Mouse (Mus musculus) CH12.LX (cell line): ENCODE data around the gene Gm13124. TPM values are rescaled to one million over a fixed set of nuclear protein-coding genes. Genes with fewer than 3 reads are reported as not detected.
"Not testable (repeated sequence)": the region's sequence is repeated elsewhere in the genome, so short reads cannot be mapped to it uniquely, and the experiment has no call there.

Experiments used
- DNase-seq: peaks from one replicate; pipeline ENCODE4 v3.0.0-alpha.2; 2013; ENCODE audit errors: extremely low read depth
- H3K27ac ChIP-seq: 2 replicates; pipeline ENCODE4 v1.5.1; 2012; ENCODE audit warnings: low read depth, mild to moderate bottlenecking, control low read depth, moderate library complexity; ENCODE audit not compliant: insufficient read depth
- H3K27me3 ChIP-seq: replicated peaks from 2 replicates; pipeline ENCODE3; 2012; ENCODE audit warnings: inconsistent platforms
- H3K36me3 ChIP-seq, 2 experiments: replicated peaks in 1 of 2; 2 replicates each; pipeline versions ENCODE3 to v1.6.1; 2012; ENCODE audit warnings: inconsistent platforms in 1 of 2, low read length in 1 of 2, mild to moderate bottlenecking in 1 of 2, mixed read lengths in 1 of 2, moderate library complexity in 1 of 2; ENCODE audit not compliant: control insufficient read depth in 1 of 2, insufficient read depth in 1 of 2
- H3K4me1 ChIP-seq, 2 experiments: 2 replicates each; pipeline ENCODE4 v1.6.1; 2012; ENCODE audit warnings: inconsistent platforms in 1 of 2, moderate library complexity in 1 of 2; ENCODE audit not compliant: insufficient read depth in 2 of 2, control insufficient read depth in 1 of 2
- H3K4me2 ChIP-seq: 2 replicates; pipeline ENCODE4 v1.6.1; 2012; ENCODE audit warnings: low read depth, mild to moderate bottlenecking, control low read depth; ENCODE audit not compliant: poor library complexity, insufficient read depth, severe bottlenecking
- H3K4me3 ChIP-seq, 3 experiments: fragments of 150-350 bp in 1 of 3; sonication (generic) in 1 of 3; replicated peaks in 1 of 3; 2 replicates each; pipeline versions ENCODE3 to v1.5.1; 2011 to 2012; ENCODE audit warnings: low read depth in 2 of 3, low read length in 2 of 3, mild to moderate bottlenecking in 2 of 3, moderate library complexity in 2 of 3, control low read depth in 1 of 3, improper control_type of control experiment in 1 of 3, inconsistent platforms in 1 of 3, mixed read lengths in 1 of 3; ENCODE audit not compliant: poor library complexity in 1 of 3
- H3K79me2 ChIP-seq: replicated peaks from 2 replicates; pipeline ENCODE4 v1.6.1; 2012; ENCODE audit warnings: mild to moderate bottlenecking, moderate library complexity; ENCODE audit not compliant: control insufficient read depth, poor library complexity, insufficient read depth, severe bottlenecking; ENCODE audit errors: extremely low read depth
- H3K9ac ChIP-seq: 2 replicates; pipeline ENCODE4 v1.6.1; 2012; ENCODE audit warnings: low read depth, mild to moderate bottlenecking, control low read depth, moderate library complexity; ENCODE audit not compliant: insufficient read depth
- H3K9me3 ChIP-seq: replicated peaks from 2 replicates; pipeline ENCODE3; 2012; ENCODE audit warnings: low read length, inconsistent platforms, mixed read lengths
- CHD1 ChIP-seq: IDR thresholded peaks from 2 replicates; pipeline ENCODE4 v1.6.1; 2012; ENCODE audit warnings: low read depth, low read length, improper control_type of control experiment, inconsistent platforms
- ELF1 ChIP-seq: IDR thresholded peaks from 2 replicates; pipeline ENCODE4 v1.6.1; 2014; ENCODE audit warnings: low read depth, mild to moderate bottlenecking, inconsistent platforms, low read length, improper control_type of control experiment
- IRF4 ChIP-seq: IDR thresholded peaks from 2 replicates; pipeline ENCODE4 v1.6.1; 2014; ENCODE audit warnings: low read depth, mild to moderate bottlenecking, inconsistent platforms, low read length, improper control_type of control experiment
- MXI1 ChIP-seq: IDR thresholded peaks from 2 replicates; pipeline ENCODE4 v1.6.1; 2011; ENCODE audit warnings: mild to moderate bottlenecking, low read depth, low read length, improper control_type of control experiment
- NELFE ChIP-seq: IDR thresholded peaks from 2 replicates; pipeline ENCODE4 v1.6.1; 2011; ENCODE audit warnings: low read depth, low read length, improper control_type of control experiment
- RAD21 ChIP-seq: IDR thresholded peaks from 2 replicates; pipeline ENCODE4 v1.6.1; 2011; ENCODE audit warnings: low read depth, mild to moderate bottlenecking, low read length, improper control_type of control experiment, moderate library complexity
- RCOR1 ChIP-seq: conservative IDR thresholded peaks from 2 replicates; pipeline ENCODE4 v1.6.1; 2012; ENCODE audit warnings: low read depth, mild to moderate bottlenecking, inconsistent platforms, low read length, improper control_type of control experiment
- TBP ChIP-seq: conservative IDR thresholded peaks from 2 replicates; pipeline ENCODE4 v1.6.1; 2011; ENCODE audit warnings: low read depth, low read length, improper control_type of control experiment
- TCF12 ChIP-seq: IDR thresholded peaks from 2 replicates; pipeline ENCODE4 v1.6.1; 2014; ENCODE audit warnings: low read depth, mild to moderate bottlenecking, inconsistent platforms, low read length, improper control_type of control experiment
- USF1 ChIP-seq: IDR thresholded peaks from 2 replicates; pipeline ENCODE4 v1.6.1; 2014; ENCODE audit warnings: low read depth, mild to moderate bottlenecking, inconsistent platforms, low read length, improper control_type of control experiment
- ZKSCAN1 ChIP-seq: IDR thresholded peaks from 2 replicates; pipeline ENCODE4 v1.6.1; 2012; ENCODE audit warnings: low read depth, inconsistent platforms, low read length, improper control_type of control experiment, borderline replicate concordance
- ZMIZ1 ChIP-seq: IDR thresholded peaks from 2 replicates; pipeline ENCODE4 v1.6.1; 2012; ENCODE audit warnings: low read depth, mild to moderate bottlenecking, inconsistent platforms, low read length, improper control_type of control experiment
- dilution Hi-C: fragments of 300-500 bp; cut with MboI; formaldehyde crosslinking; loops from 2 replicates; pipeline ENCODE4 v1.14.3; 2020; ENCODE audit warnings: low sequenced_read_pairs; ENCODE audit not compliant: extremely low pct_unique_long_range_greater_than_20kb, extremely low pct_ligation_motif_present
- in situ Hi-C: fragments of 300-500 bp; cut with MboI; formaldehyde crosslinking; loops from 3 replicates; pipeline ENCODE4 v1.14.3; 2019; ENCODE audit warnings: low sequenced_read_pairs, low pct_ligation_motif_present, low pct_unique_long_range_greater_than_20kb, mixed read lengths
- polyA plus RNA-seq: library from polyadenylated mRNA; unstranded; fragments of >175 nt; gene quantifications from 2 replicates; pipeline ENCODE4 v1.2.1, GENCODE M21; 2012; ENCODE audit warnings: low read depth; ENCODE audit not compliant: insufficient read length
- total RNA-seq, 2 experiments: library from RNA; depleted of rRNA; stranded (reverse); fragments of 300-350 nt in 1 of 2; fragments of >200 nt in 1 of 2; gene quantifications; 2 replicates each; pipeline ENCODE4 v1.2.3; 2012 to 2014

The Gm13124 gene
- total and polyA plus RNA-seq, 3 experiments: not detected

GRCm38 (mm10) chr4:144613407-144613806 lies 48.5 kb upstream of the Gm13124 start, which contains the start of gene Aadacl4:
Gene Aadacl4 (plus strand): TSS chr4:144613707.
- no peak within 1 kb of the TSS for H3K4me2 ChIP-seq
- DNase-seq: no peak
- no peaks in the 10 kb centered on the region for H3K9me3 ChIP-seq
- no peak within 1 kb of the TSS for H3K9ac ChIP-seq
- in situ Hi-C loops: no loop called here
- dilution Hi-C loops: no loop called here
- no peaks in the 10 kb centered on the region for H3K4me1 ChIP-seq
- no peak within 1 kb of the TSS for H3K4me3 ChIP-seq
- no peaks in the 10 kb centered on the region for H3K36me3 ChIP-seq
- H3K79me2 ChIP-seq: no peaks in the 10 kb centered on the region
- peaks cover 16% of the 10 kb centered on the region for H3K27me3 ChIP-seq
- H3K27ac ChIP-seq: no peak within 1 kb of the TSS
- TF ChIP-seq ZKSCAN1 (no peak), RCOR1 (no peak), CHD1 (no peak), ZMIZ1 (no peak), TBP (no peak), NELFE (no peak)

GRCm38 (mm10) chr4:144592790-144593189 lies 27.9 kb upstream of the Gm13124 start:
- Histone ChIP-seq H3K79me2 (no peaks in the 10 kb centered on the region), H3K4me2 (no peak overlapping the region), H3K9me3 (no peaks in the 10 kb centered on the region), H3K36me3 (no peaks in the 10 kb centered on the region), H3K9ac (no peak overlapping the region), H3K27me3 (peaks cover 2% of the 10 kb centered on the region), H3K27ac (no peak overlapping the region), H3K4me1 (no peaks in the 10 kb centered on the region), H3K4me3 (no peak overlapping the region)
- dilution Hi-C loops (no loop called here), in situ Hi-C loops (no loop called here)
- DNase-seq: no peak
- TF ChIP-seq RAD21 (no peak), ELF1 (no peak), IRF4 (no peak), TCF12 (no peak), USF1 (no peak), MXI1 (no peak)

GRCm38 (mm10) chr4:144586207-144586606 lies 21.3 kb upstream of the Gm13124 start:
- not testable (repeated sequence) for H3K4me2 ChIP-seq, H3K4me1 ChIP-seq

More at GRCm38 (mm10) chr4:144586207-144586606, 21.3 kb upstream of the Gm13124 start:
- dilution Hi-C loops, H3K36me3 ChIP-seq, H3K9me3 ChIP-seq, H3K4me3 ChIP-seq, DNase-seq, H3K27ac ChIP-seq, in situ Hi-C loops, H3K79me2 ChIP-seq, H3K9ac ChIP-seq, H3K27me3 ChIP-seq: not testable (repeated sequence)
